8 mouse cellular contexts compared by ENCODE assay signal in genomic region chr5:96209459-96209858, GRCm38 (mm10). TPM values are rescaled to one million over a fixed set of nuclear protein-coding genes. Genes with fewer than 3 reads are reported as not detected.
DNase-seq lines count a peak whose midpoint lies in the region; ATAC-seq lines count a peak whose summit lies in the region.

TSS of gene Mrpl1 (plus strand) at chr5:96209493.

- H3K4me3 ChIP-seq in forebrain, embryonic 15.5 days, result peak within 1 kb of the TSS; percentile 91
- H3K4me3 ChIP-seq in lung, embryonic 15.5 days, result peak within 1 kb of the TSS; percentile 65

- peak within 1 kb of the TSS; percentile 83 for H3K4me2 ChIP-seq in forebrain, embryonic 15.5 days (replicated peaks)
- peak within 1 kb of the TSS; percentile 65 for H3K4me2 ChIP-seq in lung, embryonic 15.5 days

- intact Hi-C loops in heart, postnatal 25 days (cut with DNase I), result loop anchor here (2.0 kb wide), 1 partner anchor 49 kb away; no protein-coding TSS in a partner anchor

- ATAC-seq in forebrain, embryonic 15.5 days (replicated peaks), result peak; percentile 77
- ATAC-seq in lung, embryonic 15.5 days (ENCODE audit: borderline replicate concordance, extremely low read depth, low FRiP score, low TSS enrichment), result peak; percentile 77
- peak; percentile 17; the same call in 1 of the 2 replicates for ATAC-seq in neutrophil, adult 5-6 weeks (ENCODE audit: extremely low read depth, insufficient number of reproducible peaks, low FRiP score, poor library complexity, severe bottlenecking)

- H3K27me3 ChIP-seq in forebrain, embryonic 15.5 days, result no peaks in the 10 kb centered on the region
- H3K27me3 ChIP-seq in lung, embryonic 15.5 days, result no peaks in the 10 kb centered on the region

- peak within 1 kb of the TSS; percentile 78 for H3K27ac ChIP-seq in forebrain, embryonic 15.5 days (replicated peaks)
- H3K27ac ChIP-seq in lung, embryonic 15.5 days, result peak within 1 kb of the TSS; percentile 87

- peak; percentile 74 for DNase-seq in T-cell, adult 2 months (ENCODE audit: low spot score)
- peak; percentile 30 for DNase-seq in cerebellum, adult 11 months
- DNase-seq in heart, postnatal 25 days (ENCODE audit: low spot score), result peak; percentile 2
- DNase-seq in layer of hippocampus, adult 8-10 months (ENCODE audit: low spot score in 2 of 2), result peak in 1 of 2 experiments; percentile 10
- DNase-seq in yolk sac, embryonic 10.5 days (ENCODE audit: low spot score), result peak; percentile 62

- H3K36me3 ChIP-seq in forebrain, embryonic 15.5 days, result peaks cover 3% of the 10 kb centered on the region
- H3K36me3 ChIP-seq in lung, embryonic 15.5 days, result peaks cover 7% of the 10 kb centered on the region

- peaks cover 27% of the 10 kb centered on the region for H3K4me1 ChIP-seq in forebrain, embryonic 15.5 days
- H3K4me1 ChIP-seq in lung, embryonic 15.5 days, result peaks cover 29% of the 10 kb centered on the region

- WGBS in forebrain, embryonic 15.5 days, result under 1% methylated on average over 17 of the region's 17 CpGs
- WGBS in lung, embryonic 15.5 days, result under 1% methylated on average over 17 of the region's 17 CpGs

- H3K9ac ChIP-seq in forebrain, embryonic 15.5 days (replicated peaks), result peak within 1 kb of the TSS; percentile 75
- peak within 1 kb of the TSS; percentile 61 for H3K9ac ChIP-seq in lung, embryonic 15.5 days

- no peaks in the 10 kb centered on the region for H3K9me3 ChIP-seq in forebrain, embryonic 15.5 days
- no peaks in the 10 kb centered on the region for H3K9me3 ChIP-seq in lung, embryonic 15.5 days

RNA-seq across cellular contexts. Expression of gene Mrpl1, which starts in this region (rescaled TPM):
- 16.5 and 16.7 TPM in 2 replicates for polyA plus RNA-seq in forebrain, embryonic 15.5 days (2015; fragmentation: Nextera tagmentation; extraction: Ambion mirVana)
- total RNA-seq in heart, postnatal 25 days (2021), result 10 to 100 TPM; 29.4 to 32.1 TPM
- 10 to 100 TPM; 15.4 to 20.7 (median 17.2) TPM for total RNA-seq in layer of hippocampus, adult 8-10 months (2022)
- polyA plus RNA-seq in lung, embryonic 15.5 days (2015; fragmentation: Nextera tagmentation; extraction: Ambion mirVana), result 18.6 and 19.6 TPM in 2 replicates
- 29.1 and 30.8 TPM in 2 replicates for total RNA-seq in neutrophil, adult 5-6 weeks (2017)

Comparison
In these comparisons a context has a peak if more than half of its experiments do, and no peak if none do; other contexts are left out.
1. ATAC-seq: peak in every context shown above with its lines; median percentile 77 in forebrain, embryonic 15.5 days; 77 in lung, embryonic 15.5 days; 17 in neutrophil, adult 5-6 weeks.